Mouse (Mus musculus): ENCODE measurements around the gene Tmc5. TPM values are rescaled to one million over a fixed set of nuclear protein-coding genes. Genes with fewer than 3 reads are reported as not detected.

The Tmc5 gene
- total and polyA plus RNA-seq, 3 experiments, result not detected

Other genes with a start within 250 kb of the Tmc5 start
- gene Syt17, start 149.1 kb upstream of the Tmc5 start, total RNA-seq (2012; rRNA removed), result not detected in 2 replicates
- not detected for gene Syt17, start 149.1 kb upstream of the Tmc5 start, polyA plus RNA-seq (2012; ENCODE audit: insufficient read depth in 1 of 2, insufficient read length in 2 of 2, low read depth in 1 of 2, low replicate concordance in 2 of 2, missing spikeins in 1 of 2)
- gene Itpripl2, start 105.3 kb upstream of the Tmc5 start, total RNA-seq (2012; rRNA removed), result 3.3 and 4.3 TPM in 2 replicates
- 1 to 10 TPM in 1 of 2 experiments, not detected in 1; 4.8 TPM for gene Itpripl2, start 105.3 kb upstream of the Tmc5 start, polyA plus RNA-seq (2012; ENCODE audit: insufficient read depth in 1 of 2, insufficient read length in 2 of 2, low read depth in 1 of 2, low replicate concordance in 2 of 2, missing spikeins in 1 of 2)
- gene Coq7, start 63.9 kb upstream of the Tmc5 start, total RNA-seq (2012; rRNA removed), result 64.9 and 66.2 TPM in 2 replicates
- 10 to 100 TPM in 1 of 2 experiments, not detected in 1; 59.5 TPM for gene Coq7, start 63.9 kb upstream of the Tmc5 start, polyA plus RNA-seq (2012; ENCODE audit: insufficient read depth in 1 of 2, insufficient read length in 2 of 2, low read depth in 1 of 2, low replicate concordance in 2 of 2, missing spikeins in 1 of 2)
- not detected in 2 replicates for gene Tmc7, start 12.6 kb upstream of the Tmc5 start, total RNA-seq (2012; rRNA removed)
- gene Tmc7, start 12.6 kb upstream of the Tmc5 start, polyA plus RNA-seq (2012; ENCODE audit: insufficient read depth in 1 of 2, insufficient read length in 2 of 2, low read depth in 1 of 2, low replicate concordance in 2 of 2, missing spikeins in 1 of 2), result not detected
- 38.1 and 38.6 TPM in 2 replicates for gene Gde1, start 108.5 kb downstream of the Tmc5 start, total RNA-seq (2012; rRNA removed)
- gene Gde1, start 108.5 kb downstream of the Tmc5 start, polyA plus RNA-seq (2012; ENCODE audit: insufficient read depth in 1 of 2, insufficient read length in 2 of 2, low read depth in 1 of 2, low replicate concordance in 2 of 2, missing spikeins in 1 of 2), result 10 to 100 TPM in 1 of 2 experiments, not detected in 1; 39.8 TPM
- gene Ccp110, start 115.3 kb downstream of the Tmc5 start, total RNA-seq (2012; rRNA removed), result 8.9 and 10.4 TPM in 2 replicates
- 10 to 100 TPM in 1 of 2 experiments, not detected in 1; 12.3 TPM for gene Ccp110, start 115.3 kb downstream of the Tmc5 start, polyA plus RNA-seq (2012; ENCODE audit: insufficient read depth in 1 of 2, insufficient read length in 2 of 2, low read depth in 1 of 2, low replicate concordance in 2 of 2, missing spikeins in 1 of 2)
- 32.7 and 37.6 TPM in 2 replicates for gene Vps35l, start 142.9 kb downstream of the Tmc5 start, total RNA-seq (2012; rRNA removed)
- 10 to 100 TPM in 1 of 2 experiments, not detected in 1; 87.4 TPM for gene Vps35l, start 142.9 kb downstream of the Tmc5 start, polyA plus RNA-seq (2012; ENCODE audit: insufficient read depth in 1 of 2, insufficient read length in 2 of 2, low read depth in 1 of 2, low replicate concordance in 2 of 2, missing spikeins in 1 of 2)